Mouse (Mus musculus): ENCODE data around the gene Esp36.
"Not testable (repeated sequence)": the region's sequence is repeated elsewhere in the genome, so short reads cannot be mapped to it uniquely, and the experiment has no call there.

Gene Esp36

DNA sequence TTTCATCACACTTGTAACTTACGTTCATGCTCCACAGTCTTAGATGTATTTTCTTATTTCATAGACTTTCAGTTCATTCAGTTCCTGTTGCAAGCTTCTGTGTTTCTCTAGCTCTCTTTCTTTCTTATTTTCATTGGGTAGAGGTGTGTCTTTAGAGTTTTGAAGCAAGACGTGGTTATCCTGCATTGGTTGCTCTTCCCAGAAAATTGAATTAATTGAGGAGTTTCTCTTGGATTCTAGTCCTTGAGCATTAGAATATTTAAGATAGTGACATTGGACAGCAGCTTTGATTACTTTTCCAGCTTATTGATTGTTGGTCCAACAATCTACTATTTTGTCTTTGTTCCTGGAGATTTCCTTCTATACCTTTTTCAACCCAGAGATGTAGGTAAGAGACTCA is at the start of gene Esp36:
Gene Esp36 (minus strand): TSS at position 101 of the 400 bp plus-strand sequence.
- no peak for DNase-seq

DNA sequence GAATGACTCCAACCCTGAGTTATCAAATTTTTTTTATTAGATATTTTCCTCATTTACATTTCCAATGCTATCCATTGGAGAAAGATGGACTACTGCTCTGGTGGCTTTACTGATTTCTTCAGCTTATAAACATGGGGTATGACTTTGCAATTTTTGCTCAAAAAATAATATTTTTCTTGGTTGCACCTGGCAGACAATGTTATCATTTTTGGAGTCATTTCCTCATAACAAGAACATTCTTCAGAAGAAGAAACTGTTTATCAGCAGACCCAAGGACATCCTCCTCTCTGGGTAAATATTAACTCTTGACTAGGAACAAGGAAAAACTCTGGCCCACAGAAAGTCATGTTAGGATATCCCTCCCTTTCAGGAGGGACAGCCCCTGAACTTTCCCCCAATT is 36.2 kb upstream of the Esp36 start:
- not testable (repeated sequence) for DNase-seq

DNA sequence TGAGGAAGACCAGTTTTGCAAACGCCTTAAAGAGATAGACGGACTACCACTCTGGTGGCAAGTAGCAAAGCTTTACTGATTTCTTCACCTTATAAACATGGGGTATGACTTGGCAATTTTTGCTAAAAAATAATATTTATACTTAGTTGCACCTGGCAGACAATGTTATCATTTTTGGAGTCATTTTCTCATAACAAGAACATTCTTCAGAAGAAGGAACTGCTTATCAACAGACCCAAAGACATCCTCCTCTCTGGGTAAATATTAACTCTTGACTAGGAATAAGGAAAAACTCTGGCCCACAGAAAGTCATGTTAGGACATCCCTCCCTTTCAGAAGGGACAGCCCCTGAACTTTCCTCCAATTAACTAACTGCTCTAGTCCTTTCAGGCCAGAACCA is 30.7 kb upstream of the Esp36 start:
- DNase-seq = no peak

DNA sequence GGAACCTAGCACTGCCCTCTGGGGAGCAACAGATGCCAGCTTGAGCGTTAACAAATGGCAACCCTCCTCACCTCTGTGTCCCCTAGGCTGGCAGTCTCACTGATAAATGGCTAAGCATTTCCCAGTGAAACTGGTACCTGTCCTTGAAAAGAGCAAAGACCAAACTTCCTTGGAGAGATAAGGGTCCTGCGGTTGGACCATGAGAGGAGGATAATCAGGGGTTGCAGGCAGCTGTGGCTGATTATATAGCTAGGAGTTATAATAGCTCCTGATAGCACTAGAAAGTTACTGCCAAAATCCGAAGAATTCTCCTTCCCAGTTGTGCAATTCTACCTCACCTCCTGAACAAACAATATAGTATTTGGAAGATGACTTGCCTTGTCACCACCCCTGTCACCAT is 13.8 kb downstream of the Esp36 start:
- no peak for DNase-seq

DNA sequence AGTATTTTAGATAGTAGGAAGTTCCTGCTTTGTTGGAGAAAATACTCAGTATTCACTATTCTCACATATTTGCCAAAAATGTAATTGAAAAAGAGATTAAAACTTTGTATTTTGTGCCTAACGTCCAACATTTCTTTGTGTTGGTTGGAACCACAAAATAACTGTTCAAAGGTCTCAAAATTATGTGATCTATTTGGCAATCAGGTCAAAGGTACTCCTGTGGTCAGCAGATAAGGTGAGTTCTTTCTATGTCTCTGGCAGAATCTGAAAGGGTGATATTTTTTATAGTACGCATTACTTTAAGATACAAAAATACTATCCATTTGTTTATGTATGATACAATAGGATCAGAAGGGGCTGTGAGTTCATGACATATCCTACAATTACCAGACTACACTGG is 28.2 kb downstream of the Esp36 start:
- no peak for DNase-seq
